Mouse (Mus musculus) brain, embryonic 14.5 days (tissue): ENCODE data around the gene Dctn3.

Experiments used
- CTCF ChIP-seq: fragments of 200-500 bp; IDR thresholded peaks from 2 replicates; pipeline ENCODE4 v1.5.1; 2012; ENCODE audit warnings: inconsistent platforms, mild to moderate bottlenecking, moderate library complexity, borderline replicate concordance; ENCODE audit not compliant: insufficient read depth, insufficient read length; ENCODE audit errors: extremely low read depth
- POLR2A ChIP-seq: fragments of 200-500 bp; IDR thresholded peaks from 2 replicates; pipeline ENCODE4 v1.6.1; 2012; ENCODE audit warnings: mild to moderate bottlenecking, inconsistent platforms, borderline replicate concordance; ENCODE audit not compliant: poor library complexity, insufficient read depth, insufficient read length, severe bottlenecking; ENCODE audit errors: extremely low read depth

DNA sequence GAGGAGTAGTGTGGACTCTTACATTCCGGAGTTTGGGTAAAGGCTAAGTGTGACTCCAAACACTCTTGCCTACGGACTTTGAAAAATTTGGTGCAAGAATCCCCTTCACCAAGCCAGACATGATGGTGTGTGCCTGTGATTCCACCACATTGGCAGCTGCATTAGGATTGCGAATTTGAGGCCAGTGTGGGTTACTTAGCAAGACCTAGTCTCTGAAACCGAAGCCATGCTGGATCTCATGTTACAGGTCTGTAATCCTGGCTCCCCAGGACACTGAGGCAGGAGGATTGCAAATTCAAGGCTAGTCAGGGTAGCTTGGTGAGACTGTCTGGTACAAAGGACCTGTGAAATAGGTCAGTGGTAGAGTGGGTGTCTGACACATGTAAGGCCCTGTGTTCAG lies 35.7 kb upstream of the Dctn3 start:
- TF ChIP-seq POLR2A (no peak), CTCF (no peak)
